Mouse (Mus musculus): ENCODE results near the gene Efna5. TPM values are rescaled to one million over a fixed set of nuclear protein-coding genes. Genes with fewer than 3 reads are reported as not detected.

Gene Efna5
- polyA plus RNA-seq, 1 experiment from 2014 or later = 46.0 TPM

DNA sequence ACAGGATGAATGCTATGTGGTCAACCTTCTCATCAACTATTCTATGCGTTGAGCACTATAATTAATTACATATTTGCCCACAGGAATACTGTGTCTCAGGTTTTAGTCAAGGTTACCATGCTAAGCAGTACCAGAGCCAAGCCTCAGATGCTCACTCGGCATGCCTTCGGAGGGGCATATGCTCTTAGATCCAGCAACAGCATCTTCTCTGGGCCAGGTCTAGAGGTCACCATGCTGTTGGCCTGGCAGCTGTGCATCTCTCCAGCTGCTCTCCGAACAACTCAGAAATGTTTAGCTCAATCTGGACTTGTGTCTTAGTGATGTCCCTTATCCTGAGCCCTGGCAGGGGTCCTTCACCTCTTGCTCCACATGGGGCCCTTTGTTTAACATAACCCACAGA lies 114.4 kb downstream of the Efna5 start:
- Histone ChIP-seq H3K9ac (replicated peaks) (no peak overlapping the region), H3K4me3 (replicated peaks) (no peak overlapping the region), H3K36me3 (no peaks in the 10 kb centered on the region), H3K9me3 (replicated peaks) (no peaks in the 10 kb centered on the region), H3K4me1 (peaks cover under 1% of the 10 kb centered on the region; the same call in 1 of the 2 replicates), H3K27me3 (replicated peaks) (no peaks in the 10 kb centered on the region), H3K27ac (replicated peaks) (no peak overlapping the region), H3K4me2 (no peak overlapping the region)
- no peak for ATAC-seq (ENCODE audit: low FRiP score)
- WGBS = 71% methylated on average over 4 of the region's 4 CpGs

DNA sequence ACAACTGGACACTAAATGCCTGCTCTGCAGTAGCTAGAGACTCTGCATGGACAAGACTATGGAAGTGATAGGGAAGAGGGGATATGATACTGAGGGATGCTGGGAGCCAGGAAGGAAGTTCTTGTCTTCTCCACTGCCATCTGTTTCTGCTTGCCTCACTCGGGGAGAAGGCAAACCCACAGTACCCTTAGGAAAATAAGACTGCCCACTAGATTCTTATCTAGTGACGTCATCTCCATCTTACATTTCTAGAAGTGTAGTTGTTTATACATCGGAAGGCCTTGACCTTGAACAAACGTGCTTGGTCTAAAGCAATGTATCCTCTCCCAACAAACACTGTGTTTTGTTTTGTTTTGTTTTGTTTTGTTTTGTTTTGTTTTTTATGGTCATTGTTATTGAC lies 116.0 kb downstream of the Efna5 start:
- Histone ChIP-seq H3K27ac (replicated peaks) (no peak overlapping the region), H3K4me2 (no peak overlapping the region), H3K36me3 (no peaks in the 10 kb centered on the region), H3K27me3 (replicated peaks) (no peaks in the 10 kb centered on the region), H3K9me3 (replicated peaks) (no peaks in the 10 kb centered on the region), H3K4me1 (peaks cover 7% of the 10 kb centered on the region), H3K4me3 (replicated peaks) (no peak overlapping the region), H3K9ac (replicated peaks) (no peak overlapping the region)
- 78% methylated on average over 4 of the region's 4 CpGs for WGBS
- ATAC-seq (ENCODE audit: low FRiP score) = no peak

DNA sequence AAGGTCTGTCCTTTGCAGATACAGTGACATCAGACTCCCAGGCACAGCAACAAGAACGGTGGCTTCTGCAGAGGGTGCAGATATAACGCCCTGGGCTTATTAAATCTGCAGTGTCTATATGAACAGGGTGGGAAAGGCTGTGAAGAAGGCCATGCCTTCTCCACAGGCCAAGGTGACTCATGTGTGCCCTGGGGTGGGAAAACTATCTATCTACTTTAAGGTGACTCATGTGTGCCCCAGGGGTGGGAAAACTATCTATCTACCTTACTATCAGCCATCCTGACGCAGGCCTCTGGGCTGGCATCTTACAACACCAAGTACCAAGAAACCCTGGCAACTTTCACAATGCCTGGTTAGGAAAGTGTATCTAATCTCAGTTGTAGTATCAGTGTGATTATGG lies 124.2 kb downstream of the Efna5 start:
- WGBS = 90% methylated on average over 3 of the region's 3 CpGs
- Histone ChIP-seq H3K9me3 (replicated peaks) (no peaks in the 10 kb centered on the region), H3K4me1 (peaks cover 10% of the 10 kb centered on the region), H3K4me2 (no peak overlapping the region), H3K27ac (replicated peaks) (no peak overlapping the region), H3K4me3 (replicated peaks) (no peak overlapping the region), H3K9ac (replicated peaks) (no peak overlapping the region), H3K36me3 (no peaks in the 10 kb centered on the region), H3K27me3 (replicated peaks) (no peaks in the 10 kb centered on the region)
- ATAC-seq (ENCODE audit: low FRiP score) = no peak

DNA sequence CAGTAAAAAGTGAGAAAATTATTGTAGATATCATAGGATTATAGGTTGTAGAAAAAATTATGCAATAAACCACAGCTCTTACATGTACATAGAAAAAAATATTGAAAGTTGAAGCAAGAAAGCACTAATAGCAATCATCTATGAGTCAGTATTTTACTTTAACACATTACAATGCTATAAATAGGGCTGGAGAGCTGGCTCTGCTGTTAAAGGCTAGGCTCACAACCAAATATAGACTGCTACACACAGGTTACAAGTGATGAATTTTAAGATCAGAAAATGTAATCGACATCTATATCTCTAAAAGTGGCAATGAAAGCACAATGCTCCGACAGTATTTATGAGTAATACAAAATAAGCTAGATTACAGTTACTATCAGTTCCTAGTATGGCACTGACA lies 125.5 kb downstream of the Efna5 start:
- Histone ChIP-seq H3K9ac (replicated peaks) (no peak overlapping the region), H3K4me1 (0 out of 2 replicates have a peak, but pooled peaks cover 3% of the 10 kb centered on the region), H3K27me3 (replicated peaks) (no peaks in the 10 kb centered on the region), H3K9me3 (replicated peaks) (no peaks in the 10 kb centered on the region), H3K4me2 (no peak overlapping the region), H3K4me3 (replicated peaks) (no peak overlapping the region), H3K27ac (replicated peaks) (no peak overlapping the region), H3K36me3 (no peaks in the 10 kb centered on the region)
- no peak for ATAC-seq (ENCODE audit: low FRiP score)
- WGBS = 89% methylated on average over 2 of the region's 2 CpGs

DNA sequence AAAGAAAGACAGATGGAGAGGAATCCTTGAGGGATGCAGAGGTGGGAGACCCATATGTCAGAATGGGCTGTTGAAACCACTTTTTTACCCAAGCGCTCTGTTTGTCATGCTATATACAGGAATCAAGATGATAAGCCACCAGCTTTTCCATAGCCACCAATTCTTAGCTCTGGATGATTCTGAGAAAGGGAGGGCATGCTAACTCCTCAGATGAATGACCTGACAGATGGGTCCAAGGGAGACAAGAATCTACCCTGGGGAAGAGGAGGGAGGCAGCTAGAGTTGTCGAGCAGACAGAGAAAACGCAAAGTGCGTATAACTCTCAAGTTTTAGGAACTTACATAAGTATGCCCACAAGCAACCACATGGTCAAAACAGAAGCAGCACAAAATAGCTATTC lies 126.5 kb downstream of the Efna5 start:
- no peak for ATAC-seq (ENCODE audit: low FRiP score)
- Histone ChIP-seq H3K4me3 (replicated peaks) (no peak overlapping the region), H3K27ac (replicated peaks) (no peak overlapping the region), H3K27me3 (replicated peaks) (no peaks in the 10 kb centered on the region), H3K9ac (replicated peaks) (no peak overlapping the region), H3K9me3 (replicated peaks) (no peaks in the 10 kb centered on the region), H3K4me1 (0 out of 2 replicates have a peak, but pooled peaks cover 3% of the 10 kb centered on the region), H3K36me3 (no peaks in the 10 kb centered on the region), H3K4me2 (no peak overlapping the region)
- whole genome bisulfite sequencing = 81% methylated on average over 4 of the region's 4 CpGs

DNA sequence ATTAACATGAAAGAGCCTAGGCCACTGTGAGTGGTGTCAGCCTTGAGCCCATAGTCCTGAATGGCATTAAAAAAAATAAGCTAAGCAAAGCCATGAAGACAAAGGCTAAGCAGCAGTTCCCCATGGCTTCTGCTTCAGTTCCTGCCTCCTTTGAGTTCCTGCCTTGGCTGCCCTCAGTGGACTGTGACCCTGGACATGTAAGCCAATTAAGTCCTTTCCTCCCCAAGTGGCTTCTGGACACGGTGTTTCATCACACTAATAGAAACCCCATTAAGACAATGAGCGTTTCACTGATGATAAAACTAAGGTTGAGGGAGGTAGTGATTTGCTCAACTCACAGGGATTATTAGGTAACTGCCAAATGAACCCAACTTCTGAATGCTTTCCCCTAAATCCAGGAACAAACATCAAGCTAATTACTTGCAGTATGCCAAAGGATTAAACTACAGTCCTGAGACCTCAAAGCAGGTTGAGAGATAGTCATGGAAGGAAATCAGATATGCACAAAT lies 128.7 kb downstream of the Efna5 start:
- WGBS = 45% methylated on average over 2 of the region's 2 CpGs
- Histone ChIP-seq H3K9me3 (replicated peaks) (no peaks in the 10 kb centered on the region), H3K4me3 (replicated peaks) (no peak overlapping the region), H3K27ac (replicated peaks) (no peak overlapping the region), H3K9ac (replicated peaks) (no peak overlapping the region), H3K4me2 (no peak overlapping the region), H3K27me3 (replicated peaks) (no peaks in the 10 kb centered on the region), H3K4me1 (peaks cover 22% of the 10 kb centered on the region), H3K36me3 (no peaks in the 10 kb centered on the region)
- no peak for ATAC-seq (ENCODE audit: low FRiP score)

DNA sequence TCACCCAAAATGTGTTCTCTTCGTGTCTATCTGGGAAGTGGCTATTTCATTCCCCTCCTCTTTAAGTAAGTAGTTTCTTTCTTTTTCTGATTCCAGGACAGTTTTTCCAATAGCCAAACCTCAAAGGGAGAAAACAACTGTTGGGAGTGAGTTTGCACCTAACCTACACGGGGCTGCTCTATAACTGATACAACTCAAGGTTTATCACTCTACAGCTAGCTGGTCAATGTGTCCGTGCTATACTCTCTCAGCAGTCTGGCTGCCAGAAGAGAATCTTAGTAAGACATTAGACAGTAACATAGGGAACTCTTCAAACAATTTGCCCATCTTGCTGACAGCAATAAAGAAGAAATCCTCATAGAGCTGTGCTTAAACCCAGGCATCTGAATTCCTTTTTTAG lies 130.5 kb downstream of the Efna5 start:
- H3K4me2 ChIP-seq = no peak overlapping the region
- no peak overlapping the region for H3K9ac ChIP-seq (replicated peaks)
- no peaks in the 10 kb centered on the region for H3K36me3 ChIP-seq
- no peak for ATAC-seq (ENCODE audit: low FRiP score)
- 77% methylated on average over 3 of the region's 3 CpGs for WGBS
- no peak overlapping the region for H3K27ac ChIP-seq (replicated peaks)
- H3K9me3 ChIP-seq (replicated peaks) = no peaks in the 10 kb centered on the region
- peaks cover 29% of the 10 kb centered on the region for H3K4me1 ChIP-seq
- H3K27me3 ChIP-seq (replicated peaks) = no peaks in the 10 kb centered on the region
- no peak overlapping the region for H3K4me3 ChIP-seq (replicated peaks)

DNA sequence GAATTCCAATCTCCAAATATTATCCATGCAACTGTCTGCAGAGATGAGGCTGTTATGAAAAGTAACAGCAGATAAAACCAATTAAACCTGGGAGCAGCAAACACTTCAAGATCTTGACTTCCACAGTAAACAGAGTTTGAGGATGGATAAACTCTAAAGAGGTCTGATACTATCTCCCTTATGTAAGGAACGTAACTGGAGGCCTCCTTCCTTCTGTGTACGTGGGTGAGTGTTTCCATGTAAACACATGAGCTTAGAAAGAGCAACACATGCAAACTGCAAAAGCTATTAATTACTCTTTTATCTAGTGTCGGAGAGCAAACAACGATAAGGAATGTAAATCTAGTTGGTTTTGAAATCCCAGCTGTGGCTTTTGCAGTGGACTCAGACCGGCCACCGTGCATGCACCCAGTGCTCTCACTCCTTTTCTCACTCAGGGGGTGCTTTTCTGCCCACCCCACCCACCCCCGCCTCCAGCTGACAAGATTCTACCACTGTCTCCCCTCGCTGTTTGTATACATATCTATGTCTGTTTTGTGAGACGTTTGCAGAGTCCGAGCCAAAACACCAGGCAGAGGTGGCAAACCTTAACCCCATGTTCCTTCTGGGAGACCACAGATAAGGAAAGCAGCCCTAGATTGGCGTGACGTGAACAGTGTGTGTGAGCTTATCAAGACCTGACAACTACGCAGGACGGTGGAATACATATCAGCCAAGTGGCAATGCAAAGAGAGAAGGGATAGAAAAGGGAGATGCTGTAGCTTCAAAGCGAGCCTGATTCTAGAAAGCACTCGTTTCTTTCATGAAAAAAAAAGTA lies 132.1 kb downstream of the Efna5 start:
- no peak overlapping the region for H3K9ac ChIP-seq (replicated peaks)
- no peak for ATAC-seq (ENCODE audit: low FRiP score)
- no peak overlapping the region for H3K27ac ChIP-seq (replicated peaks)
- H3K36me3 ChIP-seq = no peaks in the 10 kb centered on the region
- H3K9me3 ChIP-seq (replicated peaks) = no peaks in the 10 kb centered on the region
- H3K4me2 ChIP-seq = no peak overlapping the region
- WGBS = 55% methylated on average over 16 of the region's 16 CpGs
- H3K27me3 ChIP-seq (replicated peaks) = no peaks in the 10 kb centered on the region
- no peak overlapping the region for H3K4me3 ChIP-seq (replicated peaks)
- H3K4me1 ChIP-seq = peaks cover 29% of the 10 kb centered on the region

DNA sequence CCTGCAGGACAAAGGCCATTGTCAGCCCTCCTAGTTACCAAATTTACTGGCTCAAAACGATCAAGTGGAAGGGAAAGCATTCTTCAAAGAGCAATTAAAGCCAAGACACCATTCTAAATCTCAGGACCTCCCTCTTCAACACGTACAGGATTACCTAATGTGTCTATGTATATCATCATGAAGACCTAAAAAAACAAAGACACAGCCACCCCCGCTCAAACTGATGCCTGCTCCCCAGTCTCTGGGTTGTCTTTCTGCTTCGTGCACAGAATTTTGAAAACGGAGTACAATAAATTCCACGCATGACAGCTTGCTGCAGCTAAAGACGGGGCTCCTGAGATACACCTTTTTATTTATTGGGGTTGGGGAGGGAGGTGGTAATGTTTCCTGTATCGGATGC lies 133.7 kb downstream of the Efna5 start:
- H3K4me3 ChIP-seq (replicated peaks) = no peak overlapping the region
- peaks cover 26% of the 10 kb centered on the region for H3K4me1 ChIP-seq
- 0 out of 2 replicates have a peak, but pooled peaks have one; percentile 18 for ATAC-seq (ENCODE audit: low FRiP score)
- no peaks in the 10 kb centered on the region for H3K36me3 ChIP-seq
- H3K27ac ChIP-seq (replicated peaks) = 0 out of 2 replicates have a peak overlapping the region, but pooled peaks have one; percentile 60
- H3K27me3 ChIP-seq (replicated peaks) = no peaks in the 10 kb centered on the region
- no peaks in the 10 kb centered on the region for H3K9me3 ChIP-seq (replicated peaks)
- no peak overlapping the region for H3K9ac ChIP-seq (replicated peaks)
- H3K4me2 ChIP-seq = no peak overlapping the region
- 28% methylated on average over 8 of the region's 8 CpGs for WGBS

DNA sequence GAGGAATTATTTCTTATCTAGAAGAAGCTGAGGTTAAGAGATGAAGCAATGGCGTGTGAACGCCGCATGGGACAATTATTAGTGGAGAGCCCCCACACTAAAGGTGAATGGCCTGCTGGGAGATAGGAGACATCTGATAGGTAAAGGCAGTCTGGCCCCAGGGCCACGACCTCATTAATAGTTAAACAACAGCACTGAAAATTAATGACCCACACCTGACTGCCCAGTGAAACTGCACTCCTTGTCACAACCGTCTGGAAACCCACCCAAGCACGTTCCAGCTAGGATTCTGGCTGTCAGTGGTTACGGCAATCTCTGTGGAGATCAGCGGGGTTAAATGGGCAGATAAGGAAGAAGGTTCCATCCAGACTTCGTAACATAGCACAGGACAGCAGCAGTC lies 134.3 kb downstream of the Efna5 start:
- Histone ChIP-seq H3K27ac (replicated peaks) (no peak overlapping the region), H3K9me3 (replicated peaks) (no peaks in the 10 kb centered on the region), H3K27me3 (replicated peaks) (no peaks in the 10 kb centered on the region), H3K4me1 (peaks cover 26% of the 10 kb centered on the region), H3K4me2 (no peak overlapping the region), H3K9ac (replicated peaks) (no peak overlapping the region), H3K36me3 (no peaks in the 10 kb centered on the region), H3K4me3 (replicated peaks) (no peak overlapping the region)
- no peak for ATAC-seq (ENCODE audit: low FRiP score)
- 56% methylated on average over 9 of the region's 9 CpGs for WGBS

DNA sequence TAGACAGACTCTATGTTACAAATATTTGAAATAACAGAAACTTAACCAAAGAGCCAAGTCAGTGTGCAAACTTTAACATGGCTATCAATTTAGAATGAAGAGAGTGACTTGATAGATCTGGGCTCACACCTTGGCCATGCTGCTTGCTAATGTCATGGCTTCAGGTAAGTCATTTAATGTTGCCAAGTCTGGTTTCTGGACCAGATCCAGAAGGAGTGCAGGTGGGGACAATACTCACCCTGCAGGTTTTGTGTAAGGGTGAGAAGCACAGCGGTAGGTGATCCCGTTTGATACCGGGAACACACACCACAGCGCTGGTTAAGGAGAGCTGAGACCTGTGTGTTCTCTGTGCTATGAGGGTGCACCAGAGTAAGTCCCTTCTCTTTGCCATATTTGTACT lies 135.8 kb downstream of the Efna5 start:
- Histone ChIP-seq H3K4me1 (peaks cover 26% of the 10 kb centered on the region), H3K9ac (replicated peaks) (no peak overlapping the region), H3K36me3 (no peaks in the 10 kb centered on the region), H3K4me2 (no peak overlapping the region), H3K27ac (replicated peaks) (no peak overlapping the region), H3K9me3 (replicated peaks) (no peaks in the 10 kb centered on the region), H3K4me3 (replicated peaks) (no peak overlapping the region), H3K27me3 (replicated peaks) (no peaks in the 10 kb centered on the region)
- WGBS = 98% methylated on average over 4 of the region's 4 CpGs
- ATAC-seq (ENCODE audit: low FRiP score) = no peak

DNA sequence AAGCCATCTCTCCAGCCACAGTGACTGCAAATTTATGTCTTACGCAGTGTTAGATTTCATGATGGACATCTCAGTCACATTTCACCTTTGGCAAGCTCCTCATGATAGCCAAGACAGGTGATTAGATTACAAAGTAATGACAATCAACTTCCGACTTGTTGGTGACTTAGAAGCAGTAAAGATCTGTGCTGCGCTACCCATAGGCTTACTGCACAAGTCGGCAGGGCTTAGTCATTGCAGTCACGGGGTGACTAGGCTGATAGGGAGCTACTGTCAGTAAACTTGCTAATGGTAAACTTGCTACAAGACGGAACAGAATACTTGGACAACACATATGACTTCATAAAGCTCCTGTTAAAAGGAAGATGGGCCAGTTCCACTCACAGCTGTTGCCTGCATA lies 136.9 kb downstream of the Efna5 start:
- Histone ChIP-seq H3K9ac (replicated peaks) (no peak overlapping the region), H3K9me3 (replicated peaks) (no peaks in the 10 kb centered on the region), H3K4me2 (no peak overlapping the region), H3K36me3 (no peaks in the 10 kb centered on the region), H3K4me3 (replicated peaks) (no peak overlapping the region), H3K27ac (replicated peaks) (no peak overlapping the region), H3K27me3 (replicated peaks) (no peaks in the 10 kb centered on the region), H3K4me1 (peaks cover 25% of the 10 kb centered on the region)
- 94% methylated on average over 6 of the region's 6 CpGs for WGBS
- ATAC-seq (ENCODE audit: low FRiP score) = no peak

All from neural tube, embryonic 15.5 days (tissue).